Comparison of ENCODE assay signal across 29 mouse cellular contexts in genomic region chr6:50639656-50640055, GRCm38 (mm10). TPM values are rescaled to one million over a fixed set of nuclear protein-coding genes. Genes with fewer than 3 reads are reported as not detected.
DNase-seq lines count a peak whose midpoint lies in the region; ATAC-seq and TF ChIP-seq lines count a peak whose summit lies in the region.
"Had no signal": no experiment of that assay in that cellular context is flagged by ENCODE, and none has a peak within 500 bp of the region (broad histone marks: within the 10 kb centered on the region; RNA-seq: fewer than 3 reads in every experiment).

No protein-coding gene starts in this region.

- intact Hi-C loops in gastrocnemius, adult 2 months (cut with DNase I) = no loop called here
- intact Hi-C loops in gastrocnemius, postnatal 14 days (cut with DNase I; ENCODE audit: low total_unique reads) = no loop called here
- intact Hi-C loops in heart, postnatal 25 days (cut with DNase I) = no loop called here

- no peak overlapping the region for H3K4me3 ChIP-seq in gastrocnemius, adult 2 months
- H3K4me3 ChIP-seq in kidney, embryonic 16.5 days (ENCODE audit: low read length) = no peak overlapping the region
- H3K4me3 ChIP-seq in forebrain, embryonic 13.5 days = no peak overlapping the region
- H3K4me3 ChIP-seq: embryonic facial prominence, embryonic 10.5 days; heart, embryonic 10.5 days; hindbrain, embryonic 15.5 days; midbrain, embryonic 12.5 days; neural tube, embryonic 15.5 days; stomach, embryonic 15.5 days had no signal

- no peaks in the 10 kb centered on the region for H3K36me3 ChIP-seq in kidney, embryonic 16.5 days (ENCODE audit: insufficient read depth, low read length)
- no peaks in the 10 kb centered on the region for H3K36me3 ChIP-seq in forebrain, embryonic 13.5 days (ENCODE audit: poor library complexity, severe bottlenecking)
- H3K36me3 ChIP-seq: embryonic facial prominence, embryonic 10.5 days; G1E; heart, embryonic 10.5 days; hindbrain, embryonic 15.5 days; midbrain, embryonic 12.5 days; neural tube, embryonic 15.5 days; stomach, embryonic 15.5 days had no signal

- DNase-seq in gastrocnemius, adult 2 months = peak; percentile 34
- DNase-seq in gastrocnemius, postnatal 14 days = no peak
- DNase-seq in kidney, postnatal 4 days = peak; percentile 34 to 43
- DNase-seq in MN1 (ENCODE audit: low spot score) = peak; percentile 7
- DNase-seq in adrenal gland, postnatal 10 days = peak; percentile 64
- no peak for DNase-seq in heart, postnatal 25 days (ENCODE audit: low spot score)
- DNase-seq: cerebellum, adult 8-10 months; kidney, postnatal 14 days had no signal

- no peak for ATAC-seq in kidney, embryonic 16.5 days (ENCODE audit: low FRiP score, low TSS enrichment)
- no peak for ATAC-seq in forebrain, embryonic 13.5 days
- ATAC-seq: activated CD4-positive, CD25-positive, alpha-beta regulatory T cell, adult 4 months; forebrain, embryonic 16.5 days had no signal

- no peak overlapping the region for H3K27ac ChIP-seq in gastrocnemius, adult 2 months
- H3K27ac ChIP-seq in kidney, embryonic 16.5 days (ENCODE audit: low read length) = no peak overlapping the region
- no peak overlapping the region for H3K27ac ChIP-seq in forebrain, embryonic 13.5 days
- H3K27ac ChIP-seq: embryonic facial prominence, embryonic 10.5 days; heart, embryonic 10.5 days; hindbrain, embryonic 15.5 days; liver, embryonic 14.5 days; midbrain, embryonic 12.5 days; neural tube, embryonic 15.5 days; stomach, embryonic 15.5 days had no signal

- H3K4me2 ChIP-seq in kidney, embryonic 16.5 days (replicated peaks; ENCODE audit: low read depth, low read length) = no peak overlapping the region
- no peak overlapping the region for H3K4me2 ChIP-seq in forebrain, embryonic 13.5 days
- H3K4me2 ChIP-seq: hindbrain, embryonic 15.5 days; midbrain, embryonic 12.5 days; neural tube, embryonic 15.5 days; stomach, embryonic 15.5 days had no signal

- peaks cover 23% of the 10 kb centered on the region for H3K4me1 ChIP-seq in kidney, embryonic 16.5 days (ENCODE audit: insufficient read depth, low read length)
- peaks cover 23% of the 10 kb centered on the region for H3K4me1 ChIP-seq in forebrain, embryonic 13.5 days
- H3K4me1 ChIP-seq: stomach, embryonic 15.5 days had no signal

- no peak for TF ChIP-seq CTCF in gastrocnemius, adult 2 months (IDR thresholded peaks at IDR 0.05)

- no peak overlapping the region for H3K9ac ChIP-seq in kidney, embryonic 16.5 days (replicated peaks; ENCODE audit: low read length)
- H3K9ac ChIP-seq in forebrain, embryonic 13.5 days = no peak overlapping the region
- H3K9ac ChIP-seq: hindbrain, embryonic 15.5 days; liver, embryonic 14.5 days; midbrain, embryonic 12.5 days; neural tube, embryonic 15.5 days; stomach, embryonic 15.5 days had no signal

- 19% methylated on average over 2 of the region's 2 CpGs for WGBS in kidney, embryonic 16.5 days
- WGBS in forebrain, embryonic 13.5 days = 70% methylated on average over 2 of the region's 2 CpGs

- H3K27me3 ChIP-seq in kidney, embryonic 16.5 days (ENCODE audit: insufficient read depth, low read length) = no peaks in the 10 kb centered on the region
- no peaks in the 10 kb centered on the region for H3K27me3 ChIP-seq in forebrain, embryonic 13.5 days
- H3K27me3 ChIP-seq: CH12.LX; hindbrain, embryonic 15.5 days; midbrain, embryonic 12.5 days; neural tube, embryonic 15.5 days; stomach, embryonic 15.5 days had no signal

- 0 out of 2 replicates have a peak, but pooled peaks cover 2% of the 10 kb centered on the region for H3K9me3 ChIP-seq in kidney, embryonic 16.5 days (ENCODE audit: low read length)
- H3K9me3 ChIP-seq in forebrain, embryonic 13.5 days (replicated peaks) = no peaks in the 10 kb centered on the region
- H3K9me3 ChIP-seq: embryonic facial prominence, embryonic 10.5 days; heart, embryonic 10.5 days; hindbrain, embryonic 15.5 days; midbrain, embryonic 12.5 days; neural tube, embryonic 15.5 days; stomach, embryonic 15.5 days had no signal

RNA-seq across cellular contexts. Expression of gene Npvf, which starts 14.6 kb away (rescaled TPM):
- not detected for total RNA-seq in gastrocnemius, adult 2 months (2021)
- not detected for total RNA-seq in gastrocnemius, postnatal 14 days (2021)
- polyA plus RNA-seq in kidney, embryonic 16.5 days (2015; fragmentation: Nextera tagmentation; extraction: Ambion mirVana) = 0.37 and 0.54 TPM in 2 replicates
- not detected for total RNA-seq in adrenal gland, postnatal 10 days (2021)
- total RNA-seq in heart, postnatal 25 days (2021) = not detected
- polyA plus RNA-seq in forebrain, embryonic 13.5 days (2015; fragmentation: Nextera tagmentation; extraction: Ambion mirVana) = not detected in 2 replicates
- total RNA-seq: CH12.LX; hematopoietic stem cell, adult 5-6 weeks; left cerebral cortex, postnatal 25 days; megakaryocyte progenitor cell, adult 5-6 weeks had no signal
- polyA plus RNA-seq: activated CD4-positive, CD25-positive, alpha-beta regulatory T cell, adult 4 months; cortical plate, adult 2 months; embryonic facial prominence, embryonic 10.5 days; forebrain, embryonic 16.5 days; G1E; gonadal fat pad, adult 2 months; heart, embryonic 16.5 days; intestine, embryonic 14.5 days; liver, embryonic 14.5 days; midbrain, embryonic 12.5 days; stomach, embryonic 15.5 days; thymus, adult 2 months had no signal

RNA-seq across cellular contexts. Expression of gene 4921507P07Rik, which starts 43.2 kb away (rescaled TPM):
- total RNA-seq in gastrocnemius, adult 2 months (2021) = under 1 TPM; 0.31 to 0.69 TPM
- total RNA-seq in gastrocnemius, postnatal 14 days (2021) = under 1 TPM; 0.11 to 0.16 TPM
- 1.0 and 1.7 TPM in 2 replicates for polyA plus RNA-seq in kidney, embryonic 16.5 days (2015; fragmentation: Nextera tagmentation; extraction: Ambion mirVana)
- under 1 TPM; 0.79 to 0.99 TPM for total RNA-seq in adrenal gland, postnatal 10 days (2021)
- total RNA-seq in heart, postnatal 25 days (2021) = under 1 TPM; 0.28 to 0.36 TPM
- polyA plus RNA-seq in forebrain, embryonic 13.5 days (2015; fragmentation: Nextera tagmentation; extraction: Ambion mirVana) = 0.62 and 0.82 TPM in 2 replicates
- total RNA-seq: CH12.LX had no signal
- polyA plus RNA-seq: G1E had no signal

Comparison
In these comparisons a context has a peak if more than half of its experiments do, and no peak if none do; other contexts are left out.
1. DNase-seq: peak in gastrocnemius, adult 2 months (single experiment), kidney, postnatal 4 days (2 of 2), MN1 (single experiment) and adrenal gland, postnatal 10 days (single experiment); none in gastrocnemius, postnatal 14 days (single experiment) and heart, postnatal 25 days (single experiment).